Mouse (Mus musculus): ENCODE measurements around the gene Grxcr1.
A peak's percentile ranks its signal among the peaks of the same experiment; 100 is the strongest.

Gene Grxcr1

DNA sequence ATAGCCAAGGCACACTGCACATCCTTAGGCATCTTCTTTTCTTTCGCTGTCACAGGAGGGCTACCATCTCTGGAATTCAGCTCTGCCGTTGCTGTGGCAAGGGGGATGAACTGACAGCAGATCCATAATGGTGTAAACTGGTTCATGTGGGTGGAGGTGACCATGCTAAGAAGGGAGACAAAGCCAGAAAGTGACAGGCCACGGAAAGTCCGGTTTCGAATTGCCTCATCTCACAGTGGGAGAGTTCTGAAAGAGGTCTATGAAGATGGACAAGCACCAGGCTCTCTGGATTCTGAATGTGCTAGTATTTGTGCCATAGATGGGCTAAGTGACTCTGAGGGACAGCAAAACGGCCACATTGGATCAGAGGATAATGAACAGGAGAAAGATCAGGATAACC is at the start of gene Grxcr1:
Gene Grxcr1, plus strand, starts transcription at position 92 of the 400 bp plus-strand sequence.
- no peak for DNase-seq (ENCODE audit: low read depth in 1 of 2, low spot score in 2 of 2)

DNA sequence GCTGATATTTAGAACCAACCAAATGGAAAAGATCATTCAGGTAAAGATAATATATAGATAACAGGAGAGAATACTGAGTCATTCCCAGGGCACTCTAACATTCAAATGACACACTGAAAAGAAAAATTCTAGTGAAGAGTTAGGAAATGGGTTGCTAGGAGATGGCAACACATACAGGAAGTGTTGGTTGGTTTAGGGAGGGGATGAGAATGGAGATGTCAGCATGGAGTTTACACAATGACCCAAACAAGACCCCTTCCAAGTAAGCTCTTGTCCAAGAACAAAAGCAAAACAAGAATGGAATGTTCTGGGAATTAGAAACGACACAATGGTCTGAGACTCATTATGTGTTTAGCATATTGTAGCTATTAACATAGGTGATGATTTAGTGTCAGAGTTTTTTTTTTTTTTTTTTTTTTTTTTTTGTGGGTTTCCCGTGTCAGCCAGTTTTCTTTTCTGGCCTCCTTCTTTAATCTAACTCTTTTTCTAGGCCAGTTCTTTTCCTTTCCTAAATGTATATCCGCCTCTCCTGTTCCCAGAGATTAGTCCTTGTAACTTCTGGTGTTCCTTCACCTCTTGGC is 49.6 kb upstream of the Grxcr1 start:
- DNase-seq (ENCODE audit: low read depth in 1 of 2, low spot score in 2 of 2) = no peak

DNA sequence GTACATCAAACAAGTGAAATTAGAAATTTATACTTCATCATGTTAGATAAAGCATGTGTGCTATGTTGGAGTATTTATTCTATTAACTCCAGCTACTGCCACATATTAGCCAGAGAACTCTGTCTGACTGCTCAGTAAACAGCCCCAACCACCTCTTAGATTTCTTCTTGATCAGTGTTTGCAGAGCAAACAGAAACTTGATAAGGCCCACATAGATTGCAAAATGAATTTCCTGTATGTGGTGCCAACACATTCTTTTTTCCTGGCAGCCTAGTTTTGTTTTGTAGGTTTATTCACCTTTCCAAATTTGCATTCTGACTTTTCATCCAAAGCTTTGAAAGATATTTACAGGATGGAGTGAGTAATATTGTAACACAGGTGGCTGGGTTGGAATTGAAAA is 41.2 kb upstream of the Grxcr1 start:
- no peak for DNase-seq (ENCODE audit: low read depth in 1 of 2, low spot score in 2 of 2)

DNA sequence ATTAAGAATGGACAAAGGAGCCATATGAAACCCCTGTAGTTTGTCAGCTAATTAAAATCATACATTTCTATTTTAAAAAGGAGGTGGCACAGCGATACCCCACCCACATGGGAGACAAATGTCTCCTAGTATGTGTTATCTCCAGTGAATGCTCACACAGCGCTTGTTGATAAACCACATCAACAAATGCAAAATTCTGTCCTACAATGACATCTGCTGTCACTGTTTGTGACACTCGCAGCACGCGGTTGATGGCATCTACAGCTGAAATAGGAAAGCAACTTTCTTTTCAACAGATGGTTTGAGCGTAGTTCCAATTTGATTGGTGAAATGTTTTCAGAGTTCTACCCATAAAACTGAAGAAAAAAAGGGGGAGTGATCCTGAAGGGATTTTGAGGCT is 29.0 kb upstream of the Grxcr1 start:
- DNase-seq (ENCODE audit: low read depth in 1 of 2, low spot score in 2 of 2) = no peak

DNA sequence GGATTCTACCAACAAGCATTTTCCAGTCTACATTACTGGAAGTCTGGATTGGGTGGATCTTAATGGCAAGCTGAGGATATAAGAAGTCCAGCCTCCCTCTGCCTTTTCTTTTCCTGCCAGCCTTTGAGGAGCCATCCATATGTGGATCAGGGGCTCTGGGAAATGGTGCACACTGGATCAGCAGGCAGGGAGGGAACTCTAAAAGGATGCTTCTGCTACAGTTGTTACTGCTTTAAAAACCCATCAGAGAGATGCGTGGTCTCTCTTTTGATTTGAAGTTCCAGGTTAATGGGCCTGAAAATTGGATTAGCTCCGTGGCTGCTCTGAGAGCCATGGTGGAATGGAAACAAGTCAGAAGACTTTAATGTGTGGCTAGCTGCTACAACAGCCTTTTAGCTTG is 27.7 kb upstream of the Grxcr1 start:
- no peak for DNase-seq (ENCODE audit: low read depth in 1 of 2, low spot score in 2 of 2)

DNA sequence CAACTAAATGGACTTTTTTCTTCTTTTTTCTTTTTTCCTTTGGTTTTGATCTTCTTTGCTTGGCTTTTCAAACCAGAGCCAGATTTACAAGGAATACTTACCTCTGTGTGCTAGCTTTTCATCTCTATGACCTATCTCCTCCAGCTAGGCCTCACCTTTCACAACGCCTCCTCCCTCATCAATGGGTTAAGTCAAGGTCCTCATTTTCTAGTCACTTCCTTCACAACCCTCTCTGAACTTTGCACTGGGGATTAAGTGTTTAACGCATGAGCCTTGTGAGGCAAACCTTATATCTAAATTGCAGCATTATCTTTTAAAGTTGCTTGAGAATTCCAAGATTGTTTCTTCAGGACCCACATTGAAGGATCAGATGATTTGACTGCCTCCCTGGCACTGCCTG is 27.2 kb upstream of the Grxcr1 start:
- DNase-seq (ENCODE audit: low read depth in 1 of 2, low spot score in 2 of 2) = no peak

DNA sequence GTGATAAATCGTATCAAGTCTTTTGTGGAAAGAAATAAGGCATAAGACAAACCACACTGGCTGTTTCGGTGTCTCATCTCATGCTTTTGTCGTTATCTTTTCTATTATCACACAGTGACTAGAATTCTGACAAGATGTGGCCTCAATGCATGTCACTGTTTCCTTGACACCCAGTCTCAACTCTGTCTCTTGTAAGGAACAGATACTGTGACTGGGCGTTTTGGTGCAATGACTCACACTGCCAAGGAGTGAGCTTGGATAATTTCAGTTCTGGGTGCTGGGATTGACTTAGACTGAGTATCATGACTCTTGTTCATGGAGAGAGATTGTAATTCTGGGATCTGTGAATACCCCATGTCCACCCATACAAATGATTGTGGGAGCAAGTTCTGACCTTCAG is 24.6 kb upstream of the Grxcr1 start:
- no peak for DNase-seq (ENCODE audit: low read depth in 1 of 2, low spot score in 2 of 2)

DNA sequence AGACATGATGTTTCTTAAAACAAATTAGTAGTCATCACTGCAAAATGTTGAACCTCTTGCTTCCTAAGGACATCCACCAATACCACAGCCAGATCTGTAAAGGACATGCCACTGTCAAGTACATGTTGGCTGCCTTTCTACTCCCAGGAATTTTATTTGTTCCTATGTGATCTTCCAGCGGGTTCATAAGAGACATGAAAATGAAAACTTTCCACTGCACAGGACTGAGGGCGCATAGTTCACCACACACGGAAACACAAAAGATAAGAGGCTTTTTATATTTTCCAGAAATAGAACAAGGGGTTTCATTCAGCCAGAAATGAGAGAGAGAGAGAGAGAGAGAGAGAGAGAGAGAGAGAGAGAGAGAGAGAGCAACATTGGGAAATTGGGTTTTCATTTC is 20.1 kb upstream of the Grxcr1 start:
- no peak for DNase-seq (ENCODE audit: low read depth in 1 of 2, low spot score in 2 of 2)

DNA sequence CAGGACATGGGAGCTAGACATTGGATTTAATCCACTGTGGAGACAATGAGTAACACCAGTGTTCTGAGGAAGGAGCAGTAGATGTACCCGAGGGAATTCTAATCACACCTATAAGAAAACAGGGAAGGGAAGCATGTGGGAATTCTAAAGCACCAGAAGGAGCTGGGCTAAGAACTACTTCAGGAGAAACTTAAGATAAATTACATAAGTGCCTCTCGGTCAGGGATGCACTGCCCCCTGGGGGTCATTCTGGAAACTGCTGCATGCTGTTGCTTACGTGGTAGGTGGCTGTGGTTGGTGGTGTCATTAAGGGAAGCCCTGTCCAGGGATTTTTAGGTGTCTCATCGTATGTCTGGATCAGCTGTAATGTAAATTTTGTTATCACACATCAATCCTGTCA is 19.0 kb upstream of the Grxcr1 start:
- peak; percentile 16 to 44 for DNase-seq (ENCODE audit: low read depth in 1 of 2, low spot score in 2 of 2)

DNA sequence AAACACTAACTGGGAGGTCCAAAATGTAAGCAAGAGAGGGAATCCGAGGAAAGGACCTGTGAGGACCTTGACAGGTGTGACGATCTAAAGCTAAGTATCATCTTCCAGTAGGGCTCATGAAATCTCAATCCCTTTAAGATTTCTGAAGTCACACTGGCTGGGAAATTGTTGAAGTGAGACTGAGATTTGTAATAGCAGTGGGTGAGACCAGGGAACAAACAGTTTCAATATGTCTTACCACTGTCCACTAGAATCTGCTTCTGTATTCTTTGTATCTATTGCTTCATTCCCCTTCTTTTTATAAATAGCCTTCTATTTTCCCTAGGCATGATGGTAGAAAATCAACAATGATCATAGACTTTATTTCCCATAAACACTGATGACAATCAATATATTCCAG is 10.8 kb upstream of the Grxcr1 start:
- DNase-seq (ENCODE audit: low read depth in 1 of 2, low spot score in 2 of 2) = no peak

DNA sequence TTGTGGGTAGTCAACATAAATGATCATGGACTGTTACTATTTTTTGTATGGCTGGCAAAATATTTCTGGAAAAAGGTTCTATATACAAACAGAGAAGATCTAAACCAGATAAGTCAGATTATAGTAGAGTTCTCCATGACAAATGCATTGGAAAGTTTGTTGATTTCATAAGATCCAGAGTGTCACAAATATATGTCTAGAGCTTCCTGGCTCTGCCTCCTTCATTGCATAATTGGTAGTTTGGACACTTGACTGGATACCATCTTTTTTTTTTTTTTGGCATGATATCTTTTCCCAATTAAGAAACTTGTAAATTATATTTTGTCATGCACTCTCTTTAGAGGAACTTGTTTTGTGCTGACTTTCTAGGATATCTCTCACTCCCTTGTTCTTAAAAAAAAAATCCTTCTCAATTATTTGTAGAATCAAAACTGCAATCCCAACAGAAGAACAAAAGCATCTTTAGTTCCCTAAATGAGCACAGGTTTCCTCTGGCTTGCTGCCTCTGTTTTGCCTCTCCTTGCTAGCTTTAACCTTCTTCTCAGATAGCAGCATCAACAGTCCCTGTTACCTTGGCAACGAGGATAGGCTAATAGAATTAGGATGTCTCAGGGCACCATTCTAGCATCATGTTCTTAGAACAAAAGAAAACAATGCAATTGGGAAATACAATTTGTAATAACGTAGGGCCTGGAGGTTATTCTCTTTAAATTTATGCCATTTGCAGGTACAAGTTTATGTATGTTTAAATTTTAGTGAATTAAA is 4.8 kb upstream of the Grxcr1 start:
- DNase-seq (ENCODE audit: low read depth in 1 of 2, low spot score in 2 of 2) = no peak

DNA sequence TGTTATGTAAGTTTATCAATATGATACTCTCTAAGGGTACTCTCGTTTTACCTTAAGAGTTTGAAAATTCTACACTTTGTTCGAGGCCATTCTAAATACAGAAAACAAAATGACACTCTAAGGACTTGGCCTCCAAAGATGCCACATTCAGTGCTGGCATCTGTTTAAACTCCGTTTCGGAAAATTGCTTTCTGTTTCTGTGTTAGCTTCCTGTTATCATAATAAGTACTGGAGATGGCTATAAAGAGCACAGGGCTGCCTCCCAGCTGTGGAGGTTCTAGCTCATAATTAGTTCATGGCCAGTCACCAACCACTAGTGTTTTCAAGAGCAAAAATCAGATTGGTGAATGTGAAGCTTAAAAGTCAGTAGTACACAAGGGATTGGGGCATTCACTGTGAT is 4.2 kb upstream of the Grxcr1 start:
- no peak for DNase-seq (ENCODE audit: low read depth in 1 of 2, low spot score in 2 of 2)

DNA sequence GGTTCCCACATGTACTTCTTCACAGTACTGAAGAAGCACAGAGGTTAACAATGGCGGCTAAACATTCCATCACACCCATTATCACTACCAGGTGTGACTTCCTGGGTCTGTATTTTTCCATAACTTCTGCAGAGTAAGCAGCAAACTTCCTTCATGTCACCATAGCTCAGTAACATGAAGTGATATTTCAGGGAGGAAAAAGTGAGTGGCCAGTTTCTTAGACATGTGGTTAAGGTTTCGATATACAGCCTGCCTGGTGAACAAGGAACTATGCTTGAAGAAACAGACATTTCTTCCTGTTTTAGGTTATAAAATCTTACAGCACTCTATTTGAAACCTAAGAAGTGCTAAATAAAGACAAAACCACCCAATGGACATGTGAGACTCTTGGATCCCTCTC is 1.7 kb downstream of the Grxcr1 start:
- peak in 1 of 2 experiments; percentile 5 for DNase-seq (ENCODE audit: low read depth in 1 of 2, low spot score in 2 of 2)

DNA sequence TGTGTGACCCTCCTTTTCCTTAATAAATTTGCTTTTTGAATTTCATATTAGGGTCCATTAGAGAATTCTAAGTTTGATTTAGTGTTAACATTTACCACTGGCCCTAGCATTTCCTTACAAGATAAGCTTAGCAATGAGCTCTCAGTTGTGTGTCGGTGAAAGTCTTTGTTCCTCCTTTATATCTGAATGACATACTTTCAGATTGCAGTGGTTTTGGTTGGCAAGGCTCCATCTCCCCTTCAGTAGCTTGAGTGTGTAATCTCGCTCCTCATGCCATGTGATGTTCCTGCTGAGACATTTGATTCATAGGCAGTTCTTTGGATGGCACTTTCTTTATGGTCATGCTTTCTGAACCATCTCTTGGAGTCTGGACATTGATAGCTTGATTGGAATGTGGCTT is 7.4 kb downstream of the Grxcr1 start:
- no peak for DNase-seq (ENCODE audit: low read depth in 1 of 2, low spot score in 2 of 2)

DNA sequence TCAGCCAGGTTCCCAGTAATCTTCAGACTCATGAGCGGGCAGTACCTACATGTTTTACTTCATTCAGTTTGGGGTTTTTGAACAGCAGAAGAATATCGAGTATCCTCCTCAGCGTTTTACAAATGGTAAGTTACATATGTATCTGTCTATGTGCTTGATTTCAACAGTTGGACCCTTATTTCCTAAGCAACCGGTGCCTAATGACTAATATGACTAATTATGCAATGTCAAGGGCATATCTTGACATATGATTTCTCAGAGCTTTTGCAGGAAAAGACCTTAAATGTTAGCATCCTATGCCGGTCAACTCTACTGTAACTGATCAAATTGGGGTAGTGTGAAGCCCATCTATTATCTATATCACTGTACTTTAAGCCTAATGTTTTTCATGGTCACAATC is 11.7 kb downstream of the Grxcr1 start:
- no peak for DNase-seq (ENCODE audit: low read depth in 1 of 2, low spot score in 2 of 2)

DNA sequence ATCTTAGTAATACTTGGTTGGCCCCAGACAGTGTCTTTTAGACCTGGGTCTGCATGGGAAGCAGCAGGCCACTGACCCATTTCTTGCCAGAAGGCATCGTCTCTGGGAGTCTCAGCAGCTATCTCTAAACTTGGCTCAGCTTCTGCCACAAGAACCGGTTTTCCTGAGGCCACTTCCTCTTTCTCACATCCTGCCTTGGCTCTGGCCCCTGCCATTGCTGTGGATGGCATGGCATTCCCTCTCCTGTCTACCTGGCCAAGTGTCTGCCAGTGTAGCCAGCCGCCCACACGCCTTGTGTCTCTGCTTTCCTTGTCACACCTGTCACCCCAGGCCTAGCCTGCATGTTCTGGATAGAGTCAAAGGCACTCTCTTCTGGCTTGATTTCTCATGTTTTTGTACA is 17.1 kb downstream of the Grxcr1 start:
- DNase-seq (ENCODE audit: low read depth in 1 of 2, low spot score in 2 of 2) = peak in 1 of 2 experiments; percentile 3

DNA sequence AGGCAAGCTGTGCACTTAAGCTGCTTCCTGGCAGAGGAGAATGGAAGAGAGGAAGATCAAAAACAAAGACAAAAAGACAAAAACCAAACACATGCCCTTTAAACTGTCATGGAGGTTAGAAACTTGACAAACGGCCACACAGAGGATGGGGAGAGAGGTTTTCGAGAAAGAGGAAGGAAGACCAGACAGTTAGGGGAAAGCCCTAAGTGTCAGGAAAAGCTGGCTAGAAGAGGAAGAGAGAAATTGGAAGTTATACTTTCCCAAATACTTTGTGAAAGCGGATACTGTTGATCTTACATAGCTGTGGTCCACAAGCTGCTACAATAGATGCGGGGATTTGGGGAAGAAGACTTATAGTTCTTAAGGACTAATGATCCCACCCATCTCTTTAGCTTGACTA is 17.9 kb downstream of the Grxcr1 start:
- no peak for DNase-seq (ENCODE audit: low read depth in 1 of 2, low spot score in 2 of 2)

DNA sequence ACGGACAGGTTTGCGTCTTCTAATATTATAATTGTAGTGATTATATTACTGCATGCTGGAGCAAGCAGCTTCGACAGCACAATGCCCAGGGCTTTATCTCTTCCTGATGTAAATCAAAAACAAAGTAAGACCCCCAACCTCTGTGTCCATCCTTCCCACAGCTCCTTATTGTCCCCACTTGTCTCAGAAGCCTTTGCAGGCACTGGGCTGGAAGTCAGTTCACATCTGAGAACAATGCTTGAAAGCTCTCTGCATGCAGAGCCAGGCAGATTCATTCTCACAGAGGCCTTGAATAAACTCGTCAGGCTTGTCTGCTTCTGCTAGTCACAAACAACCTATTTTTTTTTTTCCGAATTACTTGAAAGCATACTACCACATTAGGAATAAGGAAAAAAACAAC is 19.5 kb downstream of the Grxcr1 start:
- no peak for DNase-seq (ENCODE audit: low read depth in 1 of 2, low spot score in 2 of 2)

DNA sequence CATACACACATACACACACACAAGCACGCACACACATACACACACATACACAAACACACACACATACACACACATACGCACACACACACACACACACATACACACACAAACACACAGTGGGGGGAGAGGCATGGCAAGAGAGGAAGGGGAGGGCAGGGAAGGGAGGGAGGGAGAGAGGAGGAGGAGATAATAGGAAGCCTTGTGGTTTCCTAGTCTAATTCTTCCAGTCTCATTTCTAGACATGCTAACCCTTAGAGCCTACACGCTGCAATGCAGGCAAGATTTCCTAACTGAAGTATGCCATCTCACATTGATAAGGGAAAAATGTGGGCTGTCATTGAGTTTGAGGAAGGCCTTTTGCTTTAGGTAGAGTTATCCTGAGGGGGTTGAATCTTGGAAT is 25.9 kb downstream of the Grxcr1 start:
- no peak for DNase-seq (ENCODE audit: low read depth in 1 of 2, low spot score in 2 of 2)

DNA sequence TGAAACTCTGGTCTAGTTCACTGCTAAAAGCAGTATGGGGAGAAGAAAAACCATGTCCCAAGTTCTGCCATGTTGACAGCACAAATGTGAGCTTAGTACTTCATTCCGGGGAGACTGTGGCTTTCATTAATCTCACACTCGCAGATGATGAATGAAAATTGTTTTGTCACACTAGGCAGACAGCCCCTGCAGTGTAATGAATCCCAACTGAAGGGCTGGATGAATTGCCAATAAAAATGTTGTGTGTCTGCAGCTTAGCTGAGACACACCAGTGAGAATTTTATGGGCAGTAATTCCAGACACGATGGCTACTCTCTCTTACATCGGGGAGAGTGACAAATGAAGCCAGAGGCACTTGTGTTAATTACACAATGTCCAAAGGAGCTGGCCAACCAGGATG is 37.1 kb downstream of the Grxcr1 start:
- no peak for DNase-seq (ENCODE audit: low read depth in 1 of 2, low spot score in 2 of 2)

DNA sequence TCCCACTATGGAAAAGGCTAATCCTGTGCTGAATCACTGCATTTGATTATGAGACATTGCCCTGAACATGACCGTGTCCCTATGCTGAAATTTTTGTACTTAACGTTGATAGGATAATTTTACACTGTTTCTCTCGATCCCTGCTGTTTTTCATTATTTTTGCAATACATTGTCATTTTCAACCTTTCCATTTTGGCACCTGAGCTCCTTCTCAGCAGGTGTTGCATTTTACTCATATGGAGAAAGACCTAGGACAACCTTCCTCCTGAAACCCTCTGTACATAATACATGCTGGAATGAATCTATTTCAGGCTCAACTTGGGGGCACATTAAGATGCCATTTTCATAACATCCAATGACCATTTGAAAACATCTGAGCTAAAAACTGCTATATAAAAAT is 38.7 kb downstream of the Grxcr1 start:
- no peak for DNase-seq (ENCODE audit: low read depth in 1 of 2, low spot score in 2 of 2)

DNA sequence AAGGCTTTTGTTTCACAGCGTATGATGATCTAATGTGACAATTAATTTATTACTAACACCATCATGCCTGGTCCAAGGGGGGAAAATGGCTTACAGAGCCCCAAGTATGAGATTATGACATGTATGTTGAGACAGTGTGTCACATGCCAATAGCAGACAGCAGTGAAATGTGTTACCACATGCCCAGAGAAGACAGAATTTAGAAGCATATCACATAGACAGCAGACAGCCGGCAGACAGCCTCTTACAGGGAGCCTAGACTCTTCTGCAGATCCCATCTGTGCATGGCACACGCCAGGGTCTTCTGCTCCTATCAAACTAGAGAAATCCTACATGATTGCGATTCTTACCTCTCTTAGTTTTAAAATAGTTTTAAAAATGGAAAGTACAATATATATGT is 40.2 kb downstream of the Grxcr1 start:
- DNase-seq (ENCODE audit: low read depth in 1 of 2, low spot score in 2 of 2) = no peak

DNA sequence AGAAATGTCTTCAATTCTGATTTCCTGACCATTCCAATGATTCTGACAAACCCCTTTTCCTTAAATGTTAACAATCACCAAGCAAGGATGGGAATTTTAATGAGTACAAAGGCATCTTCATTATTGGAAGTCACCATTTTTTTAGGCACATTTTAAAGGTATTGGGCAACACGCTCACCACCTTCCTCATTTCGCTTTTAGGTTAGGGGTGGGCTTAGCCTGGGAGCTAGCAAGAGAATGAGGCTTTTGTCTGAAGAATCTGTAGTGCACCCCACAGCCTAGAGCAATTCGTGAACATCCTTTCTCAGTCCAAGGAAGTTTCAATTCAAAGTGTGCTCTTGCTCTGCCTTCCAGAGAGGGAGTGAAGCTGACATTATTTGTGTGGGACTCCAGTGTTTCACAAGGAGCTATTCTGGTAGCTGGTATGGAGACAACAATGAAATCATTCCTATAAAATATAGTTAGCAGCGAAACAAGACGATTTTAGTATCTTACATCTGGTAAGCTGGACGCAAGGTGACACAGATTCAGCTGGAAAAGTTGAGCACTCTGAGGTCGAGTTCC is 55.0 kb downstream of the Grxcr1 start:
- no peak for DNase-seq (ENCODE audit: low read depth in 1 of 2, low spot score in 2 of 2)
